Mouse (Mus musculus) urinary bladder, postnatal 25 days (tissue): ENCODE results near the gene Kpna7.
"Not testable (repeated sequence)": the region's sequence is repeated elsewhere in the genome, so short reads cannot be mapped to it uniquely, and the experiment has no call there.

Source experiments
- DNase-seq: peaks from one replicate; pipeline ENCODE4 v3.0.0; 2022; ENCODE audit warnings: low spot score

Kpna7 gene

DNA sequence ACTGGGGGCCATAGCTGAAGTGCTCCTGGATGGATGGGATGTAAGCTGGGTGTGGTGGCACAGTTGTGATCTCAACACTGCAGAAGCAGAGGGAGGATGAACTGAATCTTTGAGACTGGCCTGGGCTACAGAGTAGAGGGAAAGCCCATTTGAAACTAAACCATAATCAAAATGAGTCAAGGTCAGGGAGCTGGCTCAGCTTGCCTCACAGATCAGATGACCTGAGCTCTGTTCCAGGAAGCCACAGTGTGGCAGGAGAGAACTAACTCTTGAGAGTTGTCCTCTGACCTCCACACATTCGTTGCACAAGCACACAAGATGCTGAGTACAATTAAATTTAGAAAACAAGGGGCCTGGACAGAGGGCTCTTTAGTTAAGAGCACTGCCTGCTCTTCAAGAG is 63.6 kb downstream of the Kpna7 start:
- not testable (repeated sequence) for DNase-seq

DNA sequence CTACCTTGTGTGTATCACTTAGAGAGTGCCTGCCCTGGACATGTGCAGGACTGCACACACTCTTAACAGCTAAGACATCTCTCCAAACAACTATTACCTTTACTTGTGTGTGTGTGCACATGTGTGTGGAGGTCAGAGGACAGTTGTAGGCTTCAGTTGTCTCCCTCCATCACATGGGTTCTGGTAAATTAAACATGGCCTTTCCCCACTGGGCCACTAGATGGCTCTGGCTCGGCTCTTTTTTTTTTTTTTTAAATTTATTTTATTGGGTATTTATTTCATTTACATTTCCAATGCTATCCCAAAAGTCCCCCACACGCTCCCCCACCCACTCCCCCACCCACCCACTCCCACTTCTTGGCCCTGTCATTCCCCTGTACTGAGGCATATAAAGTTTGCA is 67.1 kb downstream of the Kpna7 start:
- DNase-seq = not testable (repeated sequence)

DNA sequence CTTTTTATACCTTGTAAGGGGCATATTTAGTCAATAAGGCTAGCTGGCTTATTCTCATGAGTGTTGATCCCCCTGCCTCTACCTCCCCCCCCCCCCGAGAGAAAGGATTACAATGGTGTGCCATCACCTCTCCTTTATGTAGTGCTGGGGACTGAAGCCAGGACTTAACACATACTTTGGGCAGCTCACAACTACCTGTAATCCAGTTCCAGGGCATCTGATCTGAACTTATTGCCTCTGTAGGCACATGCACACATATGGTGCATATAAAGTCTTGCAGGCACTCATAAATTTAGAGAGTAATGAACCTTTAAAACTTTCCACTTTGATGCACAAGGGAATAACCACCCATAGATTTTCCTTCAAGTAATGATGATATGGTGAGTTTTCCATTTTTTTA is 69.6 kb downstream of the Kpna7 start:
- DNase-seq = no peak

- no peak for DNase-seq
Measured at GRCm38 (mm10) chr5:145008878-145009659, 74.8 kb downstream of the Kpna7 start.

DNA sequence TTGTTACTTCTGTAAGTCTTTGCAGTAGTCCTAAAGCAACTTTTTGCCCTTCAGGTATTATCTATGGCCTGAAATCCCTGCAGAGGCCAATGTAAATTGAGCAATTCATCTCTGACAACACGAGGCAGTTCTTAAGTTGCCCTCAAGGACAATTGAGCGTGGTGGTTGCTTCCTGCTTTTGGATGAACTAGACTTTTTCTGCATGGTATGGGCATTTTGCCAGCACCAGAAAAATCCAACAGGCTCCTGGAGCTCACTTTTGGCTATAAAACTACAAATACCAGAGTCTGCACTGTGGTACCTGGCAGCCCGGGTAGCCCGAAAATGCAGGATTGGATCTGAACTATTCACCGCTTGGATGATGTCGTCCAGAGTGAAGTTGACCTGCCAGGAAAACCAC is 78.2 kb downstream of the Kpna7 start:
- no peak for DNase-seq

DNA sequence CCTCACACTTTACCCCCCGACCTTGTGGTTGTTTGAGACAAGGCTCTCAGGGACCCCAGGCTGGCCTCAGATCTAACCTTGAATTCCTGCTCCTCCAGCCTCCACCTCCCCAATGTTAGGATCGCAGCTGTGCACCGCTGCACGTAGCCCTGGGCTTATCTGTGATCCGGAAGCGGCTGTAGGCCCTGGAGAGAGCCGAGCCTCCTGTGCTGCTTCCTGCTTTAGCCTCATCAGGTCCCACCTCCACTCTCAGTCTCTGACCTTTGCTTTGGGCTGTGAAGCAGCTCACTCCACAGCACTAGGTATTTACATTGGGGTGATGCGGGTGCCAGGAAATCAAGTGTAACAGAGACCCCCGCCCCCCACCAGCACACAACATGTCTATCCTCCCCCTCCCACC is 79.3 kb downstream of the Kpna7 start:
- DNase-seq = no peak

DNA sequence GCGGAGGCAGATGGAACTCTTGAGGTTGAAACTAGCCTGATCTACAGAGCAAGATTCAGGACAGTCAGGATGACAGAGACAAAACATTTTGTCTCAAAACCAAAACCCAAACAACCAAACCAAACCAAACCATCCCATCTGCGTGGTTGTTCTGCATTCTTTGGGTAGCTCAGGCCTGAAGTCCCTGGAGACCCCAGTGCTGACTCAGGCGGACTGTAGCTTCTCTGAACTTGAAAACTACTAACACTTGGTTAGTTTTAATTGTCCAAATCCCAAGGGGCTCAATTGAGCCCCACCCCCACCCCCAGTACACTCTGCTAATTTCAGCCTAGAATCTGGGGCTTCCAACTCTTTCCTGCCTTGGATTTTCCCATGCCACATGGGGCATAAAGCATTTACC is 80.5 kb downstream of the Kpna7 start:
- DNase-seq = no peak

GRCm38 (mm10) chr5:144998491-144998890 is 85.3 kb downstream of the Kpna7 start:
- no peak for DNase-seq

- DNase-seq = no peak
Measured at GRCm38 (mm10) chr5:144990481-144990880, 93.3 kb downstream of the Kpna7 start.

GRCm38 (mm10) chr5:144990051-144990450 is 93.8 kb downstream of the Kpna7 start:
- DNase-seq = no peak

DNA sequence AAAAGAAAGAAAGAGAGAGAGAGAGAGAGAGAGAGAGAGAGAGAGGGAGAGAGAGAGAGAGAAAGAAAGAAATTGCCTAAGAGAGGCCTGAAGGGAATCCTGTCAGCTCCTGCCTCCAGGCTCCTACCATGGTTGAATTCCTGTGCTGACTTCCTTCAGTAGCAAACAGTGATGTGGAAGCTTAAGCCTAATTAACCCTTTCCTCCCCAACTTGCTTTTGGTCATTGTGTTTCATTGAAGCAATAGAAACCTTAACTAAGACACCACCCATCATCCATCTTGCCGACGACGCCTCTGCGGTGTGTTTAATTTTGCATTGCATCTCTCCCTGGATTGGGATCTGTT is 94.8 kb downstream of the Kpna7 start:
- DNase-seq = no peak

GRCm38 (mm10) chr5:144988340-144989060 is 95.3 kb downstream of the Kpna7 start:
- DNase-seq = peak; percentile 18

DNA sequence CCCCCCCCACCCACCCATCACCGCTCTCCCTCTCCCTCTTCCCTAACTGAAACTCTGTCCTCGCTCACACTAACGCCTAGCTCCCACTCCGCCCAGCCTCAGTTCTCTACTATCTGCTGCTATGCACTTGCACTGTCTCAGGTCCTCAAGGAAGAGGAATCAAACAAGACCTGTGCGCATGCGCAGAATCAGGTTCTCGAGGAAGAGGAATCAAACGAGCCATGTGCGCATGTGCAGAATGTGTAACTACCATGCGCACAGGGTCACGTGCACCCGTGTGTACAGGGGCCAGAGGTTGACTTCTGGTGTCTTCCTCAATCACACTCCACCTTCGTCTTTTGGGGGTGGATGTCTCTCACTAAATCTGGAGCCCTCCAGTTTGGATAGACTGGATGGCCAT is 96.3 kb downstream of the Kpna7 start:
- DNase-seq = no peak

DNA sequence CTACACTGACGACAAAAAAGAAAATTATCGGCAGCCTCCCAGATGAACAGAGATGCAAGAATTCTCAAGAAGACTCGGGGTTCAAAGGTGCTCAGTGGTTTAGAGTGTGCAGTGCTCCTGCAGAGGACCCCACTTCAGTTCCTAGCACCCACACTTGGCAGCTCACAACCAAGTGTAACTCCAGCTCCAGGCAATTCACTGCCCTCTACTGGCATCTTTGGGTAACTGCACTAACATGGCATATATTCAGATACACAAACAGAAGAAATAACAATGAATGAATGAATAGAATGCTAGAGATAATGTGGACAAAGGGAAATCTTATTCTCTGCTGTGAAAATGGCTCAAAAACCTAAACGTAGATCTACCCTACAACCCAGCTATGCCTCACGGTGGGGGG is 99.0 kb downstream of the Kpna7 start:
- no peak for DNase-seq

- no peak for DNase-seq
Measured at GRCm38 (mm10) chr5:144983227-144983626, 100.6 kb downstream of the Kpna7 start.

GRCm38 (mm10) chr5:144979110-144979509 is 104.7 kb downstream of the Kpna7 start:
- DNase-seq = no peak

GRCm38 (mm10) chr5:144978533-144979107 is 105.2 kb downstream of the Kpna7 start:
- peak; percentile 75 for DNase-seq

- DNase-seq = no peak
Measured at GRCm38 (mm10) chr5:144971266-144971665, 112.6 kb downstream of the Kpna7 start.

GRCm38 (mm10) chr5:144965639-144966351 is 118.0 kb downstream of the Kpna7 start, which contains the start of gene Smurf1:
Smurf1 (minus strand) TSS chr5:144965847.
- peak; percentile 82 for DNase-seq

DNA sequence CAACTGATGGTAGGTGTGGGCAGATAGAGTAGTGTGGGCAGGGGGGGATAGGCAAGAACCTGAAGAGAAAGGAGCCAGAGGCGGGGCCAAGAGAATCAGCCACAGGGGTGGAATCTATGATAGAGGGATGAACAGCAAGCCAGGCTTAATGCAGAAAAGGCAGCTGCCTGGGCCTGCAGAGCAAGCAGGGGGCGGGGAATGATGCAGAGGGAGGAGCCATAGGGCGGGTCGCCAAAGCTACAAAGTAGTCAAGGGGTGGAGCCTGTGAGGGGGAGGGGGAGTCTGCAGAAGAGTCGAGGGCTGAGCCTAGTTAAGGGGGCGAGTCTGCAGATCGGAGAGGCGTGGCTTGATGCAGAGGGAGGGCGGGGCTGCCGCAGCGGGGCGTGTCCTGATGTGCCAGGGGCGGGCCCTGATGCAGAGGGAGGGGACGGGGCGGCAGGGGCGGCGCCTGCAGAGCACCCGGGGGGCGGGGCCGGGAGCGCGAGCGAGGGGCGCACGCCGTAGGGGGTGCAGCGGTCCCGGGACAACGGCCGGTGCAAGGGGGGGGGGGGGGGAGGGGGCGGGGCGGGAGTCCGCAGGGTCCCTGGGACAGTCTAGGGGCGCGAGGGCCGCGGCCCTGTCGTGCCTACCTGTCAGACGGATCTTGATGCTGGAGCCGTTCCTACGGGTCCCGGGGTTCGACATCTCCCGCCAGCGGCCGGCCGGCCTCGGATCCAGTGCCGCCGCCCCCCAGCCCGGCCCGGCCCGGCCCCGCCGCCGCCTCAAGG is 118.8 kb downstream of the Kpna7 start:
- DNase-seq = peak; percentile 85

- no peak for DNase-seq
Measured at GRCm38 (mm10) chr5:144964465-144964864, 119.4 kb downstream of the Kpna7 start.

DNA sequence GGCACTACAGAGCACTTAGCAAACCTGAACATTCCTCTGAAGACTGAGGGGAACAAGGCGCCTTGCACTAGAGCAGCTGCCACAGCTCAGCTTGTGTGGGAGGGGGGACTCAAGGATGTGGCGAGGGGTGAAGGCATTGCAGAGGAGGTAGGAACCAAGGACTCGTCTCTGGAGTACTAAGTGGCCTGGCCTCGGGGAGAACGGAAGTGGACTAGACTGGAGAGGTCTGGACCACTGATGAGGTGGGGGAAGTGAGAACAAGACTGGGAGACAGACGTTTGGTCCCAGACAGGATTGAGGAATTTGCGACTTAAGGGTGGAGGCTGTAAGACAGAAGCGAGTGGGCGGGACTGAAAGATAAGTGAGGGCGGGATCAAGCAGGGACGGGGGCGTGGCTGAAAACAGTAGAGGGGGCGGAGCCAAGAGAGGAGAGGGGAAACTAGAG is 120.0 kb downstream of the Kpna7 start:
- DNase-seq = peak; percentile 59
